Mouse (Mus musculus): ENCODE data around the gene Ifrd2.

DNA sequence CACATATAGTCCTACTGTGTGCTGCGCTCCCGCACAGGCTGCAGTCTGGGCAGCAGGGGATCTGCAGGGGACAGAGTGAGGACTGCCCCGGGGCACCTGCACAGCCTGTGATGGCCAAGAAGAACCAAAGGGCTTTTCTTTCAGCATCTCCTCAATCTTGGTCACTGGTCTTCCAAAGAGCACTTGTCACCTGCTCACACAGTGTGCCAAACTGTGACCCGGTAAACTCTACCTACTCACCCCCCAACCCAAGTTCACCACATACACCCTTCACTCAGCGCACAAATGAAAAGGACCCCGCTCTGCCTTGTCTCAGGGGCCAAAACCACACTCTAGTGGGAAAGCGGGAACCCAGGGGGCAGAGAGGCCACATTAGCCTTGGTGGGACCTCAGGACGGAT, 44.4 kb downstream of the Ifrd2 start:
- no peak for TF ChIP-seq USF1 (IDR thresholded peaks at IDR 0.05; ENCODE audit: low read depth, low read length)
- TF ChIP-seq EP300 (IDR thresholded peaks at IDR 0.05; ENCODE audit: low read depth in 1 of 2, low read length in 2 of 2), result no peak
- TF ChIP-seq RCOR1 (IDR thresholded peaks at IDR 0.05; ENCODE audit: low read depth, low read length), result no peak
- no peak for TF ChIP-seq MAX (IDR thresholded peaks at IDR 0.05; ENCODE audit: low read length)
- TF ChIP-seq NELFE (IDR thresholded peaks at IDR 0.05; ENCODE audit: low read depth, low read length), result no peak
- no peak for TF ChIP-seq BHLHE40 (IDR thresholded peaks at IDR 0.05; ENCODE audit: borderline replicate concordance, low read depth, low read length)
- no peak for TF ChIP-seq CTCF (IDR thresholded peaks at IDR 0.05 in 2 of 3, conservative IDR thresholded peaks at IDR 0.05 in 1 of 3; ENCODE audit: control insufficient read depth in 1 of 3, insufficient read depth in 1 of 3, low read depth in 2 of 3, low read length in 3 of 3, poor library complexity in 1 of 3, severe bottlenecking in 1 of 3)
- no peak for TF ChIP-seq CHD2 (IDR thresholded peaks at IDR 0.05; ENCODE audit: low read length)
- no peak for TF ChIP-seq MAFK (IDR thresholded peaks at IDR 0.05; ENCODE audit: borderline replicate concordance, low read depth, low read length)
- TF ChIP-seq POLR2A (IDR thresholded peaks at IDR 0.05; ENCODE audit: control insufficient read depth in 1 of 2, insufficient read depth in 1 of 2, low read depth in 1 of 2, low read length in 2 of 2, poor library complexity in 1 of 2), result no peak
- no peak for TF ChIP-seq SIN3A (IDR thresholded peaks at IDR 0.05; ENCODE audit: low read length)
- no peak for TF ChIP-seq ELF1 (IDR thresholded peaks at IDR 0.05; ENCODE audit: low read depth, low read length)
- TF ChIP-seq UBTF (IDR thresholded peaks at IDR 0.05; ENCODE audit: borderline replicate concordance, insufficient read depth, low read depth, low read length), result no peak

Data from MEL (cell line).